Mouse (Mus musculus) liver, postnatal 0 days (tissue): ENCODE measurements around the gene Lum.

Source experiments
- CTCF ChIP-seq: sonication (generic); IDR thresholded peaks from 2 replicates; pipeline ENCODE4 v1.5.1; 2016; ENCODE audit warnings: antibody characterized with exemption, low read depth
- EP300 ChIP-seq: IDR thresholded peaks from 2 replicates; pipeline ENCODE4 v1.6.1; 2016; ENCODE audit warnings: antibody characterized with exemption, low read depth, mild to moderate bottlenecking

- TF ChIP-seq EP300: no peak
- no peak for TF ChIP-seq CTCF
These were observed 19.2 kb downstream of the Lum start for GRCm38 (mm10) chr10:97584176-97584575.
